Mouse (Mus musculus) C2C12 (cell line): Measurements from ENCODE around the gene Ropn1l. TPM values are rescaled to one million over a fixed set of nuclear protein-coding genes. Genes with fewer than 3 reads are reported as not detected.

Experiments
- H3K27me3 ChIP-seq: one replicate; pipeline ENCODE4 v1.6.1; 2011; ENCODE audit not compliant: control insufficient read depth, insufficient read depth, insufficient read length
- H3K36me3 ChIP-seq: one replicate; pipeline ENCODE4 v1.6.1; 2011; ENCODE audit not compliant: control insufficient read depth, insufficient read depth
- H3K4me3 ChIP-seq: one replicate; pipeline ENCODE4 v1.5.1; 2011; ENCODE audit warnings: mild to moderate bottlenecking, control low read depth; ENCODE audit not compliant: poor library complexity, insufficient read depth, severe bottlenecking
- H3K79me2 ChIP-seq: one replicate; pipeline ENCODE4 v1.6.1; 2011; ENCODE audit not compliant: control insufficient read depth, insufficient read depth
- H3K79me3 ChIP-seq: one replicate; pipeline ENCODE4 v1.6.1; 2011; ENCODE audit warnings: low read depth, control low read depth
- H3ac ChIP-seq: one replicate; pipeline ENCODE3; 2011; ENCODE audit warnings: low read depth; ENCODE audit not compliant: control insufficient read depth, insufficient read length
- CEBPB ChIP-seq: IDR thresholded peaks from one replicate; pipeline ENCODE4 v1.6.1; 2011; ENCODE audit warnings: low read depth, mild to moderate bottlenecking, control low read depth, moderate library complexity
- CTCF ChIP-seq: IDR thresholded peaks from one replicate; pipeline ENCODE4 v1.5.1; 2011; ENCODE audit not compliant: control insufficient read depth, insufficient read depth, insufficient read length
- FOSL1 ChIP-seq: IDR thresholded peaks from one replicate; pipeline ENCODE4 v1.8.0; 2011; ENCODE audit warnings: mild to moderate bottlenecking, low read length; ENCODE audit not compliant: poor library complexity, insufficient read depth, severe bottlenecking
- MAX ChIP-seq: IDR thresholded peaks from one replicate; pipeline ENCODE4 v1.6.1; 2011; ENCODE audit warnings: mild to moderate bottlenecking, control low read depth
- MYOD1 ChIP-seq: IDR thresholded peaks from one replicate; pipeline ENCODE4 v1.6.1; 2011; ENCODE audit warnings: low read depth; ENCODE audit not compliant: control insufficient read depth, insufficient read length
- MYOG ChIP-seq: IDR thresholded peaks from one replicate; pipeline ENCODE4 v1.6.1; 2011; ENCODE audit not compliant: control insufficient read depth, insufficient read length; ENCODE audit errors: extremely low read depth
- USF1 ChIP-seq: IDR thresholded peaks from one replicate; pipeline ENCODE4 v1.6.1; 2011; ENCODE audit warnings: low read depth, mild to moderate bottlenecking, control low read depth, moderate library complexity
- polyA plus RNA-seq: library from polyadenylated mRNA; unstranded; fragments of >200 nt; fragmentation: generic; extraction: Trizol; gene quantifications from one replicate; pipeline ENCODE4 v1.2.1, GENCODE M21; 2012; ENCODE audit warnings: missing spikeins

Gene Ropn1l
- polyA plus RNA-seq, 1 experiment: 3.7 TPM

DNA sequence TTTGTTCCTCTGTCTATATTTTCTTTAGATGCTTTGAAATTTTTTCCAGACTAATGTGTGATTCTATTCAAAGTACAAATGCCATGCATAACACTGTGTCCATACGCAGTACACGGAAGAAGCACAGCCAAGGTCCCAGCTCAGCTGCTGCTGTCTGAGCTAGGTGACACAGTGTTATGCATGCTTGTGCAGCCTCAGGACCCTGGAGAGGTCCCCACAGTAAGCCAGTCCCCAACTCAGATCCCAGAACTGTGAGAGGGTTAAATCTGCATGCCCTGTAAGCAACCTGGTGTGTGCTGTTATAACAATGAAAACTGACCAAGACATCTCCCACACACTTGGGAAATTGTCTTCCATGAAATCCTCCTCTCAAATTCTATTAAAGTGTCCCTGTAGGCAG, 23.5 kb downstream of the Ropn1l start:
- no peak overlapping the region for H3ac ChIP-seq
- H3K4me3 ChIP-seq: no peak overlapping the region
- no peaks in the 10 kb centered on the region for H3K79me2 ChIP-seq
- H3K79me3 ChIP-seq: no peaks in the 10 kb centered on the region
- H3K27me3 ChIP-seq: no peaks in the 10 kb centered on the region
- no peak for TF ChIP-seq CEBPB
- TF ChIP-seq MAX: no peak
- H3K36me3 ChIP-seq: no peaks in the 10 kb centered on the region

DNA sequence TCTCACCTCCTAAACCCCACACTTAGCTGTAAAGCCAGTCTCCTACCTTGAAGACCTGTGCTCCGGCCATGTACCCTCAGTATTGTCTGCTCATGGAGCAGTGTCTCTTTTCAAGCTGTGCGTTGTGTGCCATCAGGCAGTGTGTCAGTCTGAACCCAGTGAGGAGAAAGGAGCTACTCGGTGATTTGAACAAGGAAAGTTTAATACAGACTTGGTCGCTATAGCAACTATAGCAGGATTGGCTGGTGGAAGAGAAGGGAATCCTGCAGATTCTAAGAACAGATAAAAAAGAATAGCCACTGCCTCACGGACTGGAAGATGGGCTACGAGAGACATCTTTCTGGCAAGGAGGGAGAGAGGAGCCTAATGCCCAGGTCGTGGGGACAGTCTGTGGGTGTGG, 24.1 kb downstream of the Ropn1l start:
- no peaks in the 10 kb centered on the region for H3K36me3 ChIP-seq
- H3K4me3 ChIP-seq: no peak overlapping the region
- no peak for TF ChIP-seq CEBPB
- TF ChIP-seq MYOG: no peak
- no peak for TF ChIP-seq MYOD1

DNA sequence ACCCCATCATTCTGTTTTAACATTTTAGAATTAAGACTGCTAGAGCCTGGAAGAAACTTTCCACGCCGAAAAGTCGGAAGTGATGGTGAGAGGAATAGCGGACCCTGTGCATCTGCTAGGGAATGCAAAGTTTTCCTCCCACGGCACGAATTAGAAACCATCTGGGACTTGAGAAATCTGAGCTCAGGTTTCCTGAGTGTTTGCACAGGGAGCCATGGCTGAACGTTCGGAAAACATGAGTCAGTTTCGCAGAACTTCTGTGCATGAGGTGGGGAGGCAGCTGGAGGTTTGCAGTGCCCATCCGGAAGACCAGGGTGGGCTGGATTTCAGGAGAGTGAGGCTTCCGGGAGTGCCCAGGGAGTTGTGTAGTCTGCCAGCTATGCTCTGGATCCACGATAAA, 25.0 kb downstream of the Ropn1l start:
- Histone ChIP-seq H3K36me3 (no peaks in the 10 kb centered on the region), H3K4me3 (no peak overlapping the region), H3K79me3 (no peaks in the 10 kb centered on the region), H3ac (no peak overlapping the region), H3K79me2 (no peaks in the 10 kb centered on the region), H3K27me3 (no peaks in the 10 kb centered on the region)
- no peak for TF ChIP-seq MAX
- TF ChIP-seq USF1: no peak
- peak; percentile 26 for TF ChIP-seq MYOD1
- TF ChIP-seq CEBPB: peak; percentile 37

More for the DNA sequence above, 24.1 kb downstream of the Ropn1l start:
- H3ac ChIP-seq: no peak overlapping the region
- H3K79me2 ChIP-seq: no peaks in the 10 kb centered on the region
- no peaks in the 10 kb centered on the region for H3K79me3 ChIP-seq
- no peaks in the 10 kb centered on the region for H3K27me3 ChIP-seq

DNA sequence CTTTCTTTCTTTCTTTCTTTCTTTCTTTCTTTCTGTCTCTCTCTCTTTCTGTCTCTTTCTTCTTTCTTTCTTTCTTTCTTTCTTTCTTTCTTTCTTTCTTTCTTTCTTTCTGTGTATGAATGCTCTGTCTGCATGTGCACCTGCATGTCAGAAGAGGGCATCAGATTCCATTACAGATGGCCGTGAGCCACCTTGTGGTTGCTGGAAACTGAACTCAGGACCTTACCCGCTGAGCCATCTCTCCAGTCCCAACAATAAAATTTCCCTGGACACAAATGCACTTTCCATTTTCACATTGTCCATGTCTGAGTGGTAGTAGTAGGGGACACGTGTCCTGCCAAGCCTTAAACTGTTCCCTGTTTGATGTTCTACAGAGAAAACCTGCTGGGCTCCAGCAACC, 26.1 kb downstream of the Ropn1l start:
- no peak overlapping the region for H3K4me3 ChIP-seq
- TF ChIP-seq MYOD1: no peak
- TF ChIP-seq CEBPB: no peak
- TF ChIP-seq CTCF: peak; percentile 11
- no peak for TF ChIP-seq USF1

DNA sequence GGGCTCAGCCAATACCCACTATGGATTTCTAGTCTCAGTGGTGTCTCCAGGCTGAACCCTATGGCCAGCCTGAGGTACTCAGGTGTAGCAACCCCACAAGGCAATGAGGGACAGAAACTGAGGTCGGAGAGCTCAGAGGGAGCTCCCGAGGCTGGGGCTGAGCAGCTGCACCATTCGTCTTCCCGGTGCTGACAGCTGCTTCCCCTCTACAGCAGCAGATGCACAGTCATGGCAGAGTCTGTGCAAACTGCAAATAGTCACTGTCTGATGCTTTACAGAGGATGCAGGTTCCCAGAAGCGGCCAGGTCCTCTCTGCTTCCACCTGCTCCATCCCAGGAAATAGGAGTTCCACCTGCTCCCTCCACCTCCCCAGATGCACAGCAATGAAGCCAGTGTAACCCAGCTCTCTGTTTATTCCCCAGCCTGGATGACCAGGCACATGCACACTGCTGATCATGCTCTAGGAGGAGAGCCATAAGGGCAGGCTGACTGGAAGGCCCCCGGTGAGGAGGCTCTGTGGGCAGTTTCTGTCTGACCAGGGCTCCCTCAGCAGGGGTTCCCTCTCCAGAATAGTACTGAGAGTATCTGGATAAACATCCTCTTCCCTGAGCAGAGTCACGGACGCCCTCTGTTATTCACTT, 27.4 kb downstream of the Ropn1l start:
- H3K79me3 ChIP-seq: no peaks in the 10 kb centered on the region

More for the DNA sequence above, 26.1 kb downstream of the Ropn1l start:
- Histone ChIP-seq H3K79me2 (no peaks in the 10 kb centered on the region), H3K27me3 (no peaks in the 10 kb centered on the region), H3ac (no peak overlapping the region), H3K36me3 (no peaks in the 10 kb centered on the region), H3K79me3 (no peaks in the 10 kb centered on the region)

DNA sequence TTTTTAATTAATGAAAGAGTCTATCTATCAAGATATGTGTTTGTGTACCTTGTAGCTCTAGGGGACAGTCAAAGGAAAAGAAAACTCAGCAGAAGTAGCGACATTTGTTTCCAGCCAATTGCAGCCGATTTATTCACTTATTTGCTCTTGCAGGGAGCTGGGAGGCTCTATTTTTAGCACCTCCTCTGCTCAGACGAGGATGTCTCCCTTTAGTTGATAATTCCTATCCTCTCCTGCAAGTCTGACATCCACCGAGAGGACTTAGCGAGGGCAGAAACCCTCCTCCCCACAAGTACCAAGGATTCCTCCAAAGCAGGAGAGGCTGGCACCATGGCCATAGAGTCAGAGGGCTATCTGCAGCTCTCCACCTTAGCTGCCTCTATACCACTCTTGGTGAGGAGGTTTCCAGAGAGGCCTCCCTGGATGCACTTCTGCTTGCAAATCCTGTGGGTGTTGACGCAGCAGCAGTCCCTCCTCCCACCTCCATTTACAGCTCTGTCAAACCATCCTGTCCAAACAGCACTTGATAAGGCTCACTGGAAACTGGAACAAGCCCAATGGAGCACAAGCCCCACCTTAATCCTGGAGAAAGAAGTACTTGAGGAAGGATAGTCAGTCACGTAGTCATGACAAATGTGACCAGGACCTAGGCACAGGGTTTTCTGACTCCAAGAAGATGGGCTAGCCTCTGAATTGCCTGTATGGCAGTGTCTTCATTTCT, 30.7 kb downstream of the Ropn1l start:
- Histone ChIP-seq H3ac (no peak overlapping the region), H3K27me3 (no peaks in the 10 kb centered on the region), H3K36me3 (no peaks in the 10 kb centered on the region), H3K79me2 (no peaks in the 10 kb centered on the region), H3K4me3 (no peak overlapping the region), H3K79me3 (no peaks in the 10 kb centered on the region)
- TF ChIP-seq FOSL1 (no peak), MYOG (no peak), USF1 (no peak), MAX (no peak), CEBPB (no peak), CTCF (no peak), MYOD1 (no peak)

More for the DNA sequence above, 27.4 kb downstream of the Ropn1l start:
- no peak overlapping the region for H3K4me3 ChIP-seq
- H3ac ChIP-seq: no peak overlapping the region
- H3K79me2 ChIP-seq: no peaks in the 10 kb centered on the region
- no peaks in the 10 kb centered on the region for H3K27me3 ChIP-seq
- no peaks in the 10 kb centered on the region for H3K36me3 ChIP-seq
- TF ChIP-seq USF1 (no peak), MYOD1 (peak; percentile 93), CEBPB (no peak), MAX (no peak), CTCF (no peak)
